Mouse (Mus musculus) yolk sac, embryonic 10.5 days (tissue): ENCODE results near the gene Klhl1.
"Not testable (repeated sequence)": the region's sequence is repeated elsewhere in the genome, so short reads cannot be mapped to it uniquely, and the experiment has no call there.

Experiments used
- DNase-seq: peaks from one replicate; pipeline ENCODE4 v3.0.0-alpha.2; 2017; ENCODE audit warnings: low spot score

Klhl1 gene

DNA sequence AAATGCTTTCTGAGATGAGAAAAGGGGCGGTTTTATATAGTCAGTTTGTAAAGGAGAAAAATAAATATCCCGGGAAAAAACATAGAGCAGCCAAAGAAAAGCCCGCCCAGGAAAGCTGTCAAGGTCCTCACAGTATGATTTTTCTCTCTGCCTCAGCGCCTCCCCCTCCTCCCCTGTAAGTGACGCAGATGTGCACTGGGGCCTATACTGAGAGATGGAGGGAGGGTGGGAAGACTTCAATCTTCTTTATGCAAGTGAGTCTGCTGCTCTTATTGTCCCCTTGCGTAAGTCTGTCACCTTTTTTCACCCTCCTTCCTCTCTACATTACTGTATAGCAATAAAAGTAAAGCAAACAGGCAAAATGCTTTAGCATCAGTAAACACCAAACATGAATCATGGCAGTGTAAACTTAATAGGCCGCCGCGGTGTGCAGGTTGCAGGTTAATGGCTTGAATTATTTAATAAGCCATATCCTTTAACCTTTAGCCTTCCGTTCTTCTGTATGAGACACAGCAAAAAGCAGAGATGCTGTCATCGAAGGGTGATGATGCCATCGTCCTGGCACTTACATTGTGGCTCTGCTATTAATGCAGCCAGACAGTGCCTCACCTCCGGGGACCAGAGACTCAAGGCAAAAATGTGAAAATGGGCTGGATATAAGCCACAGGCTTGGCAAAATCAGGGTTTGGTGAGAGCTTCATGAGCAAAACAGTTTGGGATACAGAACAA, at the start of gene Klhl1:
Gene Klhl1 (minus strand): TSS at position 149 of the 729 bp plus-strand sequence.
- DNase-seq: no peak

GRCm38 (mm10) chr14:96553668-96554067, 34.8 kb upstream of the Klhl1 start:
- DNase-seq: no peak

GRCm38 (mm10) chr14:96518151-96518953, 550 bp downstream of the Klhl1 start:
- DNase-seq: peak; percentile 1

GRCm38 (mm10) chr14:96517727-96518126, 1.2 kb downstream of the Klhl1 start:
- no peak for DNase-seq

DNA sequence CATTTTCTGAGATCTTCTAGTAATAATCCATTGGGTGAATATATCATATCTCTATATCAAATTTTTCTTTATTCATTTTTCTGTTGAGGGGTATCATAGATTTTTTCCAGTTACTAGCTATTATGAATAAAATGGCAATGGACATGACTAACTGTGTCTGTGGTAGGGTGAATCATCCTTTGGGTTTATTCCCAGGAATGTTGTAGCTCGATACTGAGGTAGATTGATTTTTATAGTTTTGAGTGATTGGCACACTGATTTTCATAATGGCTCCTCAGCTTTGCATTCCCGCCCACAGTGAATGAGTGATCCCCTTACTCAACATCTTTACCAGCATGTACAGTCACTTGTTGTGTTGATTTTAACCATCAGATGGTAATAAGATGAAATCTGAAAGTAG, 19.0 kb downstream of the Klhl1 start:
- no peak for DNase-seq

DNA sequence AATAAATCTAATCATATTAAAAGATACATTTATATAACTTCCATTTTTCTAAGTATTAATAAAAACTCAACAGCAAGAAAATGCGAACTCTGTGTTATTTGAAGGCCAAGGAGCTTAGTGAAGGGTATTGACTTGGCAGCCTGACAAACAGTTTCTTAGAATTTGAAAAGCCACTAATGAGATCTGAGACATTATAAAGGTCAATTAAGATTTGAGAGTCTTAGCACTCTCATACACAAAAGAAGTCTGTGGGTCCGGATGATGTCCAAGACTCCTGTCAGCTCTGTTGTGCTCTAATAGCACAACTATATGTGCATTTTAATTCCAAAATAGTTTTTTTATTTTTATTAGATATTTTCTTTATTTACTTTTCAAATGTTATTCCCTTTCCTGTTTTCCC, 47.1 kb downstream of the Klhl1 start:
- DNase-seq: no peak

GRCm38 (mm10) chr14:96471336-96471735, 47.6 kb downstream of the Klhl1 start:
- no peak for DNase-seq

- DNase-seq: no peak
Observed at GRCm38 (mm10) chr14:96461756-96462155, 57.1 kb downstream of the Klhl1 start.

DNA sequence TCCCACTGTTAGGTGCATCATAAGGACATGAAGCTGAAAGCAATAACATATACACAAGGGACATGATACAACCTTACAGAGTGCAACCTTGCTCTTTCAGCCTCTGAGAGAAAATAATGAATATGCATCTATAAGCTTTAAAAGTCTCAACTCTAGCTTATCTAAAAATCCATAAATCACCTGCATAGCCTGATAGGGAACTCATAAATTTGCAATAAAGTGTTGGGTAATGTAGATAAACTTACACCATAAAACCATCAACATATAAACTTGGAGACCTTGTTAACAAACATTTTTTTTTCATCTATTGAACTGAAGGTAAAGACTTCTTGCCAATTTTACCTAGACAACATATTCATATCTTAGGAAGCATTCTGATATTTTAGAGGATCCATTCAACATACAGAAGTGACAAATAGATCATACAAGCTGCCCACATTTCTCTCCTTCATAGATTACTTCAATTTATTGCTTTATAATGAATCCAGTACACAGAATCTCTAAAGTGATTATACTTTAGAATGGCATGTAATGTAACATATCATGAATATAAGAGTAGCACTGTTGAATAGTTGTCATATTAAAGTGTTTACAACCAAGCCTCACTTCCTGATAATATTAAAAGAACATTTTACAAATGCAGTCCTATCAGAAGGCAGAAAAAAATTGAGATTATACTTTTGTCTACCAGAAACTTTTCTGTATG, 126.7 kb downstream of the Klhl1 start:
- DNase-seq: no peak

DNA sequence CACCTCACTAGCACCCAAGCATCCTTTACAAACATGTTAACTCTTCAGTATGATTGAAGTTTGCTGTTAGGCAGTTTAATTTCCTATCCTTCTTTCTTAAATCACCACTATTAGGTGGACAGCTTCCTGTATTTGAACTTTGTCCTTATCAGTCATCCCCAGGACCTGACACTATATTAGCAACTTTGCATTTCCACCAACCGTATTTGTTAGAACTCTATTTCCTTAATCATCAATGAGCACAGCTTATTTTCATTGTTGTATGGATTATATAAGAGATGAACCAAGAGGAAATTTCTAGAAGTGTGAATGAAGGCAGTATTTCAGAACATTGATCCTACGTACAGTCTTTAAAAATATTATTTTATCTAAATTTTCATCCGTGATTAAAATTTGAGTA, 156.2 kb downstream of the Klhl1 start:
- no peak for DNase-seq

- no peak for DNase-seq
Observed at GRCm38 (mm10) chr14:96348220-96348619, 170.7 kb downstream of the Klhl1 start.

- DNase-seq: no peak
Observed at GRCm38 (mm10) chr14:96331069-96331468, 187.8 kb downstream of the Klhl1 start.

DNA sequence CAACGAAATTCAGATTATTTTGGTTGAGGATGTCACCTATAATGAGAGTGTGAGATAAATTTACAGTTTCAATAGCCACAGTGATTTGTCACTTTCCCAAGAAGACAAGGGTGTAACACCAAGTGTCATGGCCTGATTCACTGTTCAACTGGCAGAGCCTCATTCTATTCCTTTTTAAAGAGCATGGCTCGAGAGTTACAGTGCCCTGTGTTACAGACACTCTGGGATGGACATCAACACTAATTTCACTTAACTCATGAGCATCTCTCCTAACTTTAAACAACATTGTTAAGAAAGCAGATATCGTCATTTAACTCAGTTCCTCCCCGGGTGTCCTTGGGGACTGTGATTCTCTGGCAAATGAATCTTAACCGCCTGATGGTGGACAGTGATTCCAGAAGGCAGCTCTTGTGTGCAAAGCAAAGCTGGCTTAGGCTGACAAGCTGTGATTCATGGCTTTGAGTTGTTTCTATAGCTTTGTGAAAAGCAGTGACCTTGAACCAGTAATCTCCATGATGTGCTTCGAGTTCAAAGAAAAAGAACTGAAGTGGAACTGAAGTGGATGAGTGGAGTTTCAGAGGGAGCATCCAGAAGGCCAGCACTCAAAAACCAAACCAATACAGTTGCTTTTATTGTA, 301.0 kb downstream of the Klhl1 start:
- DNase-seq: no peak

- DNase-seq: not testable (repeated sequence)
Observed at GRCm38 (mm10) chr14:96194795-96195194, 324.1 kb downstream of the Klhl1 start.

GRCm38 (mm10) chr14:96174546-96174945, 344.4 kb downstream of the Klhl1 start:
- DNase-seq: no peak

DNA sequence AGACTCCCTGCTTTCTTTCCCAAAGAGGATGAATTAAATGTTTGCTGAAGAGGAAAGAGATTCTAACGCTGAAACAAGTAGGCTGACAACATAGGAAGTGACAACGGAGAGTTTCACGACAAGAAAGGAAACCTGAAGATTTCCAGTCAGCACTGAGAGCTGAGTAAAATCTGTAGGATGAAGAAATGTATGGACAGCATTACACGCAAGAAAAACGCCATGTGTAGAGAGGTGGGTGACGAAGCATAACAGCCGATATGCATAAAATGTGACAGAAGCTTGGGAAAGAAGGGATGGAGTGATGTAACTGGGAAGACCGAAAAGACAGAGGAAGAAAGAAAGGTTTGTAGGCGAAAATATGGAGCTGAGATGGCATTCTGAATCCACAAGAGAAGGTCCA, 375.8 kb downstream of the Klhl1 start:
- DNase-seq: no peak

DNA sequence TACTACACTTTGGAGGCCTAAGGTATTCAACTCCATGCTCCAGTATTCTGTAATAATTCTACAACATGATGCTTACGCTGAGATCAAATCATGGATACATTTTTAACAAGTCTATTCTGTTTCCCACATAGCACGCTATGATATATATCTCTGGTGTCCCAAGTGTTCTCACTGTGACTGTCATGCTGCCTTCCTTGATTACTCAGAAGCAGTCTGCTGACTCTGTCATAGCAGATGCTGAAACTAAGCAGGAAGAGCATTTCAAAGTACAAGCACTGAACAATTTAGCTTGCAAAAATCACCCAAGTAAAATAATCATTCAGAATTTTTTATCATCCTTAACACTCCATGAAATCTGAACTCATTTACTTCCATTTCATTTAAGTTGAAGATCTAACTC, 378.7 kb downstream of the Klhl1 start:
- no peak for DNase-seq

DNA sequence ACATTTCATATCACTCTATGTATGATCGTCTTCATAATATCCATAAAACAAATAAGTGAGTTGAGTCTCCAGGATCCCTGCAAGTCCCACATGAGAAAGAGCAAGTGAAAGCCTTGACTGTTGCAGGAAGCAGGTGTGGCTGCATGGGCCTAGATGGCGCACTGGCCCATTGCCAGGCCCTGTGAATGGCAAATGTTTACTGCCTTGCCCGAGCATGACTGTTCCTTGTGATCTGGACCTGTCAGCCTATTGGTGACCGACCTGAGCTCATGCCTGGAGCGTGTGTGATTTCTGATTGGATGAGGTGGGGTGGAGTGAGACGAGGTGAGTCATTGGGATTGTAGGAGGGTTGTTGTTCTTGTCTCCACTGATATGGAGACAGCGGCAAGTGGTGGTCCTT, 411.5 kb downstream of the Klhl1 start:
- DNase-seq: no peak

GRCm38 (mm10) chr14:96081681-96082207, 437.2 kb downstream of the Klhl1 start:
- DNase-seq: no peak

DNA sequence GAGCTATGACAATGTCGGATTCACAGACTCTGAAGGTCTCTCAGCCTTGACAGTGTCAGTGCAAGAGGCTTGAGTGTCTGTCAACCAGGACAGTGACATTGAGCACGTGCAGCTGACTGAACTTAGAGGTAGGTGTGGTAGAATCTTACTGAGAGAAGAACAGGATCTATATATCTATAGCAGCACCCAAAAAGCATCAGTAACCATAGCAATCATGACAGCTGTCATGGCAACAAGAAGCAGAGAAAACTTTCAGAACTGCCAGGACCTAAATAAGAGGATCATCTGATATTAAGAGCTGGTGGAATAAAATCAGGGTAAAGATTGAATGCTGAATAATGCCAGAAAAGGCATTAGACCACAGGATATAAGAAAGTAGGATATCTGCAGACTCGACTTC, 453.0 kb downstream of the Klhl1 start:
- no peak for DNase-seq
